Mouse (Mus musculus): ENCODE results near the gene Lexm.

- TF ChIP-seq CTCF (conservative IDR thresholded peaks at IDR 0.05 in 1 of 2, IDR thresholded peaks at IDR 0.05 in 1 of 2; ENCODE audit: low read depth in 2 of 2, low read length in 2 of 2) (no peak), ELF1 (IDR thresholded peaks at IDR 0.05; ENCODE audit: low read depth, low read length) (no peak), USF2 (conservative IDR thresholded peaks at IDR 0.05; ENCODE audit: low read depth, low read length) (no peak), POLR2A (IDR thresholded peaks at IDR 0.05; ENCODE audit: low read depth, low read length) (no peak), CHD2 (IDR thresholded peaks at IDR 0.05; ENCODE audit: low read length) (no peak), GABPA (IDR thresholded peaks at IDR 0.05; ENCODE audit: insufficient replicate concordance, low read depth, low read length) (no peak), BHLHE40 (IDR thresholded peaks at IDR 0.05; ENCODE audit: low read depth, low read length) (no peak), SMC3 (IDR thresholded peaks at IDR 0.05; ENCODE audit: low read depth, low read length) (no peak), ZKSCAN1 (IDR thresholded peaks at IDR 0.05; ENCODE audit: borderline replicate concordance, low read depth, low read length) (no peak), USF1 (IDR thresholded peaks at IDR 0.05; ENCODE audit: low read depth, low read length) (no peak), CHD1 (IDR thresholded peaks at IDR 0.05; ENCODE audit: low read depth, low read length) (no peak), MAX (IDR thresholded peaks at IDR 0.05; ENCODE audit: low read length) (no peak)
These were observed 3.9 kb downstream of the Lexm start for GRCm38 (mm10) chr4:106613105-106613504.
